Mouse (Mus musculus) embryo, embryonic 11.5 days (tissue): Measurements from ENCODE around the gene Ddx49.
A peak's percentile ranks its signal among the peaks of the same experiment; 100 is the strongest.

ENCODE experiments used
- DNase-seq: peaks from one replicate; pipeline ENCODE4 v3.0.0-alpha.2; 2012; ENCODE audit warnings: low read depth, low spot score

Ddx49 gene

GRCm38 (mm10) chr8:70316511-70317504 lies 14.5 kb upstream of the Ddx49 start:
- peak; percentile 79 for DNase-seq

GRCm38 (mm10) chr8:70315624-70316510 lies 13.6 kb upstream of the Ddx49 start, which contains the start of gene Cers1:
TSS of gene Cers1 (plus strand) at chr8:70315775.
- DNase-seq = no peak

GRCm38 (mm10) chr8:70313399-70313798 lies 11.1 kb upstream of the Ddx49 start:
- no peak for DNase-seq

- no peak for DNase-seq
These were observed 7.0 kb upstream of the Ddx49 start for GRCm38 (mm10) chr8:70309311-70309710.

GRCm38 (mm10) chr8:70302901-70303300 lies 612 bp upstream of the Ddx49 start:
- DNase-seq = no peak

- no peak for DNase-seq
These were observed 1.4 kb downstream of the Ddx49 start for GRCm38 (mm10) chr8:70300881-70301280.

GRCm38 (mm10) chr8:70293988-70294405 lies 8.3 kb downstream of the Ddx49 start:
- DNase-seq = no peak

- no peak for DNase-seq
These were observed 15.6 kb downstream of the Ddx49 start for GRCm38 (mm10) chr8:70286737-70287136.

- DNase-seq = no peak
These were observed 17.0 kb downstream of the Ddx49 start for GRCm38 (mm10) chr8:70285304-70285703.

GRCm38 (mm10) chr8:70284421-70284820 lies 17.9 kb downstream of the Ddx49 start:
- DNase-seq = no peak

- DNase-seq = no peak
These were observed 18.9 kb downstream of the Ddx49 start for GRCm38 (mm10) chr8:70283136-70284077.

GRCm38 (mm10) chr8:70282603-70283135 lies 19.6 kb downstream of the Ddx49 start, which contains the start of gene Homer3:
TSS of gene Homer3 (plus strand) at chr8:70282827.
- peak; percentile 84 for DNase-seq

GRCm38 (mm10) chr8:70281001-70281400 lies 21.3 kb downstream of the Ddx49 start:
- no peak for DNase-seq

GRCm38 (mm10) chr8:70279266-70279665 lies 23.0 kb downstream of the Ddx49 start:
- DNase-seq = no peak

- no peak for DNase-seq
These were observed 24.1 kb downstream of the Ddx49 start for GRCm38 (mm10) chr8:70278175-70278574.

- no peak for DNase-seq
These were observed 25.8 kb downstream of the Ddx49 start for GRCm38 (mm10) chr8:70276476-70276875.

- DNase-seq = no peak
These were observed 27.9 kb downstream of the Ddx49 start for GRCm38 (mm10) chr8:70274350-70274749.

GRCm38 (mm10) chr8:70272949-70273348 lies 29.3 kb downstream of the Ddx49 start:
- no peak for DNase-seq

GRCm38 (mm10) chr8:70268799-70269565 lies 33.3 kb downstream of the Ddx49 start:
- no peak for DNase-seq

GRCm38 (mm10) chr8:70268311-70268710 lies 34.0 kb downstream of the Ddx49 start:
- DNase-seq = no peak
